Mouse (Mus musculus): ENCODE measurements around the gene Rnf113a2. TPM values are rescaled to one million over a fixed set of nuclear protein-coding genes. Genes with fewer than 3 reads are reported as not detected.

Gene Rnf113a2
- total RNA-seq, 2 experiments from 2014 or later = 10.8 to 13.7 TPM

DNA sequence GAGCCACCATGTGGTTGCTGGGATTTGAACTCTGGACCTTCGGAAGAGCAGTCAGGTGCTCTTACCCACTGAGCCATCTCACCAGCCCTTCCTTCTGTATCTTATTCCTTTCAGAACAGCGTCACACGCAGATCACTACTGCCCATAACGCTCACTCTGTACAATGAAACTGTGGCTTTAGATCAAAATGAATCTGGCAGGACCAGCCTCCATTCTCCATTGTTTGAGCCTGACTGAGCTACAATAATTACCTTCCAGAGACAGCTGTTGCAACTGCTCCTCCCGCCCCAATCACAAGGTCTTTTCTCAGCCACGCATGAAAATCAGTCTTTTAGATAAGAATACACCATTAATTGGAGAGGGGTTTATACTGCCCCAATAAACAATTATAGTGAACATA, 12.5 kb upstream of the Rnf113a2 start:
- no peak for DNase-seq (ENCODE audit: low spot score in 2 of 2)
- intact Hi-C loops (cut with DNase I) = no loop called here

GRCm38 (mm10) chr12:84407259-84407658, 9.7 kb upstream of the Rnf113a2 start:
- intact Hi-C loops (cut with DNase I) = no loop called here
- no peak for DNase-seq (ENCODE audit: low spot score in 2 of 2)

DNA sequence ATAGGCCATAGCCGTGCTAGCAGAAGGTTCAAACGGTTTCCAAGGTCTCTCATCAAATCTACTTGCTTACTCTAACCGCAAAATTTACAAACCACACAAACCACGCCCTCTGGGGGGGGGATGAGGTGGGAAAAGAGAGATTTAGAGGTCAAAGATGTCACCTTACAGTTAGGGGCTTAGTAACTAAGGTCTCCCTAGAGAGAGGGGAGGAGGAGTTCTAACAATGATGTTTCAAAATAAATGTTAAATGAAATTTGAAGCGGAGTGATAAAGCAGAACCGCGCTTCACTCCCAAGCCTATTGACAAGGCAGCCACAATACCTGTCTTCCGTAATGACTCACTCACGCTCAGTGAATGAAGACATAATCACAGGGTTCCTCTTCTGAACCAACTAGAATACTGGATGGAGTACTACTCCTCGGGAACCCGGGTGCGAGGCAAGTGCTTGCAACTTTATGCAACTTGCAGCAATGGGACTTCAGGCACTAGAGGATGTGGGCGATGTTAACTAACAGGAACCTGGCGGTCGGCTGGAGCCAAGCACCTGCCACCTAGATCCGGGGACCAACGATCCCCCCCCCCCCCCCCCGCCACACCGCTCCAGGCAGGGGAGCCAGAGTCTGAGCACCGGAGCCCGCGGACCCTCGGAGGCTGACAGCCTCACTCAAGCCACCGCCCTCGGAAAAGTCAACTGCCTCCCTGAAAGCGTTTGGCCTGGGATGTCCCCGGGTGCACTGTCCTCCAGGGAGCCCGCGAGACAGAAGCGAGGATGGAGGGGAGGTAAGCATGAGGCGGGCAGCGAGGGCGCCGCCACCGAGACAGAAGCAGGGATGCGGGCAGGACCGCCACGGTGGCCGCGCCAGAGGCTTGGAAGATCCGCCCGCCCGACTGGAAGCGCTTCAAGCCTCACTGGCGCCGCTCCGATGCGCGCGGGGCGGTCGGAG, 8.8 kb upstream of the Rnf113a2 start:
- intact Hi-C loops (cut with DNase I) = no loop called here
- DNase-seq (ENCODE audit: low spot score in 2 of 2) = peak; percentile 20 to 46

DNA sequence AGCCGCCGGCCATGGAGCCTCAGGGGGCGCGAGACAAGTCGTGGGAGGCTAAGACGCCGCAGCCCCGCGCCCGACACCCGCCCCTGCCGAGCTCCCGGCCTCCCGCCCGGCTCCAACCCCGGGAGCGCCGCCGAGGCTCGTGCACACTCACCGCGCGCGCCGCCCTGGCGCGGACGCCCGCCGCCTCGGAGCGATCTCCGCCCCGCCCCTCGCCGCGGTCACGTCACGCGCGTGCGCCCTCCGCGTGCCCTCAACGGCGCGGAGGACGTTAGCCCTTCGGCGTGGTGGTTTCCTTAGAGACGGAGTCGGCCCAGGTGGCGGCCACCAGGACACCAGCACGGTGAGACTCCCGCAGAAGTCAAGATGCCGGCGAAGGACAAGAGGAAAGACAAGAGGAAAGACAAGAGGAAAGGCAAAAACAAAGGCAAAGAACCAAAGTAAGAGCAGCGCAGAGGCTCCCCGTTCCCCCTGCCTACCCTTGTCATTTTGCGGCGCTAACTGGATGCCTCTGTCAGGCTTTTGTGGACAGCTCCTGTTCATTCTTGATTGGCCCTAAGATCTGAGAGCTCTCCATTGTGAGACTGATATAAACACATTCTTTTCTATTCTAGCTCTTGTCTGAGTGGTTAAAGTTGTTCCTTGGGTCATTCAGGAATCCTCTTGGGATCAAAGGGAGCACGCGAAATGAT, 8.0 kb upstream of the Rnf113a2 start, which contains the start of the genes Entpd5 and Bbof1:
Entpd5 (minus strand) TSS at position 211 of the 689 bp plus-strand sequence.
Bbof1 (plus strand) TSS at position 253 of the 689 bp plus-strand sequence.
- DNase-seq (ENCODE audit: low spot score in 2 of 2) = peak; percentile 90 to 91
- intact Hi-C loops (cut with DNase I) = no loop called here

GRCm38 (mm10) chr12:84417605-84417922, 568 bp downstream of the Rnf113a2 start:
- DNase-seq (ENCODE audit: low spot score in 2 of 2) = no peak
- intact Hi-C loops (cut with DNase I) = no loop called here

DNA sequence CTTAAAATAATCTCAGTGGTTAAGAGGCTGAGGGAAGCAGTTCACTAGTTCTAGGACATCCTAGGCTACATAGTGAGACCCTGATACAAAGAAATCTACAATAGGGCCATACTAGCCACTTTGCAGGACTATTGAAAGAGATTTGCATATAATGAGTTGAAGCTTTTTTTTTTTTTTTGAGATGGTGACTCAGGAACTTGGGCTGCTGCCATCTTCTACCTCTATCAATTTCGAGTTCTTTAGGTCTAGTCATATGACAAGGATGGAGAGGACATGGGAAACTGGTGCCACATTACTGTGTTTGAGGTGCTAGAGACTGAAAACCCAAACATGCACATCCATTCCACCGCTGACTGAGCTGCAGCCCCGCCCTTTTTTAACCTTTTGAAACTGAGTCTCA, 7.0 kb downstream of the Rnf113a2 start:
- intact Hi-C loops (cut with DNase I) = no loop called here
- DNase-seq (ENCODE audit: low spot score in 2 of 2) = no peak

GRCm38 (mm10) chr12:84429825-84430224, 12.8 kb downstream of the Rnf113a2 start:
- DNase-seq (ENCODE audit: low spot score in 2 of 2) = no peak
- intact Hi-C loops (cut with DNase I) = no loop called here

DNA sequence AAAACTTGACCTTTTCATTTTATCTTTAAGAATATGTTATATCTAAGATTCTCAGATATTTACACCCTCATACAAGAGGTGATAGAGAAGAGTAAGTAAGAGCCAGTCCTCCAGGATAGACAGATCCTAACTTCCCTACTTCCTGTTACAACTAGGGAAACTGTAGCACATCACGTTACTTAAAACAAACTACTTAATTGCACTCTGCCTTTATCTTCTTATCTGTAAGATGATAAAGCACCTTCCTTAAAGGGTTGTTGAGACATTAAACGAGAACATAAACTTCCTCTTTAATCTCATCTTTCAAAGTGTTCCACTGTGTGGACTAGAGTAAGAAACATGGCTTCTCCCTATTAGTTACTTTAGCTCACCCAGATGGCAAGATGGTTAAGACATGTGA, 21.7 kb downstream of the Rnf113a2 start:
- intact Hi-C loops (cut with DNase I) = no loop called here
- DNase-seq (ENCODE audit: low spot score in 2 of 2) = no peak

GRCm38 (mm10) chr12:84442526-84442925, 25.5 kb downstream of the Rnf113a2 start:
- intact Hi-C loops (cut with DNase I) = no loop called here
- DNase-seq (ENCODE audit: low spot score in 2 of 2) = no peak

DNA sequence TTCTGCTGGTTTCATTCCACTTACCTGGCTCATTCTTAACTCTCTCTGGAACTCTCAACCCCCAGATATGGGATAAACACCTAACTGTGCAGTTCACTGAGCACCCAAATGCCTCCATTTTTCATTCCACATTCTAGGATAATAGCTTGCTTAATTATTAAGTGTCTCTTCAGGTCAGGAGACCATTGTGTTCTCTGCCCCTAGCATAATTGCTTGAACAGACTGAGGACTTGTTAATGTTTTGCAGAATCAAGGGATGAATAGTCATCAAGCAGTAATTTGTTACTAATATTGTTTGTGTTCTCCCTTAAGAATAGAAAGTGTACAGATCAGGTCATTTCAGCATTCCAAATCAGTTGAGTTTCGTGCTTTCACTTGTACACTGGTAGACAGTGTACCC, 30.4 kb downstream of the Rnf113a2 start:
- intact Hi-C loops (cut with DNase I) = no loop called here

DNA sequence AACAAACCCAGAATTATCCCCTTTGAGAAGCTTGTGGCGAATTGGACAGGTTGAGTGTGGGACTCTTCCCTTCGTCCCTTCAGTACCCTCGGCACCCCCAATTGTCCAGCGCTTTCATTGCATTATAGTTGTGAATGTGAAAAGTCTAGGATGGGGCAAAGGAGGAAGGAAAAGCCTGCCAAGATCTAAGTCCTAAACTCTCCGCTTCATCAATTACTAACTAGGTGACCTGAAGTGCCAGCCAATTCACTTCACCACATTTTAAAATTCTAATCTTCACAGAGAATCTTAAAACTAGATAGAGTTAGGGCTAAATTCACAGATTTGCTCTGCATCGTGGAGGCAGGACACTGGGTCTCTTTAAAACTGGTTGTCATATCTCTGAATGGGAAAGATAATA, 31.2 kb downstream of the Rnf113a2 start:
- intact Hi-C loops (cut with DNase I) = no loop called here
- no peak for DNase-seq (ENCODE audit: low spot score in 2 of 2)

More for the DNA sequence above, 30.4 kb downstream of the Rnf113a2 start:
- no peak for DNase-seq (ENCODE audit: low spot score in 2 of 2)

DNA sequence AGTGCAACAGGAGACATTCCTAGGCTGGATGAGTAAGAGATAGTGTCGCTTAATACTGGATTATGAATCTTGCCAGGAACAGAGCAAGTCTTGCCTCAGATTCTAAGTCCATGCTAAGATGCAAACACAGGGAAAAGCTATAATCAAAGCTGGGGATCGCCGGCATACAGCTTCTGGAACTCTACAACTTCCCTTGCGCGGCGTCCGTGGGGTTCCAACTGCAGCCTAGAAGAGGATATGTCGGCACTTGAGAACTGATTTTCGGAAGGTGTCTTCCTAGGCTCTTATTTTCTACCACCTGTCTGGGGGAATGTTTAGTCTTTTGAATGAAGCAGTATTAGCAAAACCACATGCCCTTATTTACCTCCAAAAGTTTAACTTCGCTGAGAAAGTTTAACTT, 32.9 kb downstream of the Rnf113a2 start:
- no peak for DNase-seq (ENCODE audit: low spot score in 2 of 2)
- intact Hi-C loops (cut with DNase I) = no loop called here

- peak in 1 of 2 experiments; percentile 27 for DNase-seq (ENCODE audit: low spot score in 2 of 2)
- intact Hi-C loops (cut with DNase I) = no loop called here
Observed at GRCm38 (mm10) chr12:84450351-84450717, 33.3 kb downstream of the Rnf113a2 start.

DNA sequence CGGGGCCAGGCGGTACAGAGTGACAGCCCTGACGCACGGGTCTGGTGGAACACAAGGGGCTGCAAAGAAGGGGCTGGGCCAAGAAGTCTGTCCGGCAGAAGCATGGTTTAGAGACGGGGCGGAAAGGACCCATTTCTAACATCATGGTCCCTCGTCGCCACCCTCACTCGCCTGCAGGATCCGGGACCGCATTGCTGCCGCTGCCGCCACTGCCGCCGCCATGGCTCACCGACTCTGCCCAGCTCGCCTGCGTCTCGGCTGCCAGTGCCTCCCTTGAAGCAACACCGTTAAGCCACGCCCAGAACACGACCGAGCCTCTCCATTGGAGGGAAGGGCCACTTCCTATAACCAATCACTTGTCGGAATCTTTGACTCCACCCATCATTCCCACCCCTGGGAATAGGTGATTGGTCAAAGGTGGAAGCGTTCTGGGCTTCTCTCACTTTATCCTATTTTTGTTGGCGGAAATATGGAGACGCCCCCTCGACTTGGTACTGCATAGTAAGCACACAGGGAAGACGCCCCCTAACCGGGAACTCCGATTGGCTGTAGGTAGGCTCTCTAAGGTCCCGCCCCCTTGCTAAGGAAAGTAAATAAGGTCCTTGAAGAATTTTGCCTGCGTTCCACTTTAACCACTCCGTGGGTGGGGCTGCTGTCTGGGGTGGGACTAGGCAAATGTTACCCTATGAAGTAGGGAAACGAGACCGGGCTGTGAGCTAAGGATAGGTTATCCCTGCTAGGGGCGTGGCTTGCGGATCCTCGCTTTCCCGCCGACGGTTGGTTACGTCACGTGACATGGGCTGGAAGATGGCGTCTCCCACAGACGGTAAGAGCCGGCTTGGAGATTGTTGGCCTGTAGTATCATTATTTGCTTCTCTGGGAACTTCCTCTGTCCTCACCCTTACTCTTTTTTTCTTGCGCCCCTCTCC, 34.0 kb downstream of the Rnf113a2 start, which contains the start of the genes Aldh6a1 and Lin52:
Aldh6a1 (minus strand) TSS at position 287 of the 929 bp plus-strand sequence.
Lin52 (plus strand) TSS at position 705 of the 929 bp plus-strand sequence.
- DNase-seq (ENCODE audit: low spot score in 2 of 2) = peak; percentile 96 to 100
- intact Hi-C loops (cut with DNase I) = no loop called here

DNA sequence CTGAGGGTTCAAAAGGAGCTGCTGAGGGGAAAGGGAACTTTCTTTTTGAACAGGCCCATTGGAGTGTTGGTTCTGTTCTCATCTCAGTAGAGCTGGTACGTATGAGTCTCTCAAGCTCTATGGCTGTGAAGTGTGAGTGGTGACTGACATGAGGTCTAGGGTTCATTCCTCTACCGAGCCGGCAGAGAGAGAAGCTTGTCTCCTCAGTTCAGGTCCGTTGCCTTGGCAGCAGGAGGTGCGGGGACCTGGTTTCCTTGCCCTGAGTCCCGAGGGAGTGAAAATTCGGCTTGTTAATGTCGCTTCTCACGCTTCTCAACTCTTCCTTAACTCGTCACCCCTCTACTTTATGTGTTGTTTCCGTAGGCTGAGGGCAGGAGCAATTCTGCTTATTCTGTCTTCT, 34.8 kb downstream of the Rnf113a2 start:
- DNase-seq (ENCODE audit: low spot score in 2 of 2) = peak in 1 of 2 experiments; percentile 12

GRCm38 (mm10) chr12:84456911-84457310, 39.9 kb downstream of the Rnf113a2 start:
- DNase-seq (ENCODE audit: low spot score in 2 of 2) = no peak
- intact Hi-C loops (cut with DNase I) = no loop called here

More for the DNA sequence above, 34.8 kb downstream of the Rnf113a2 start:
- intact Hi-C loops (cut with DNase I) = no loop called here

- DNase-seq (ENCODE audit: low spot score in 2 of 2) = no peak
- intact Hi-C loops (cut with DNase I) = no loop called here
Observed at GRCm38 (mm10) chr12:84459845-84460244, 42.8 kb downstream of the Rnf113a2 start.

GRCm38 (mm10) chr12:84461416-84461815, 44.4 kb downstream of the Rnf113a2 start:
- DNase-seq (ENCODE audit: low spot score in 2 of 2) = no peak
- intact Hi-C loops (cut with DNase I) = no loop called here

DNA sequence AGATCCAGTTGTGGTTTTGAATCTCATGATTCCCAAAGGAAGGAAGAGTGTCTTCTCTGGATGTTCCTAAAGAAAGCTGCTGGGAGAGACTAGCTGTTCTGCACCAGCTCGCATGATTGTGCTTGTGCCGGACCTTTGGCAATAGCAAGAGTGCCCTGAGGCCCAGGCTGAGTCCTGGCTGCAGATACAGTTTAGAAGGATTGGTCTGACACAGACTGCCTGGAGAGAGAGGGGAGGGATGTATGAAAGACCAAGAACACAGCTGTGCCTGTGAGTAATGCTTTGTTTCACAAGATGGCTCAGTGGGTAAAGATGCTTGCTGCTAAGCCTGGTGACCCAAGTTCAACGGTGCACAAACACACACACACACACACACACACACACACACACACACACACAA, 45.9 kb downstream of the Rnf113a2 start:
- DNase-seq (ENCODE audit: low spot score in 2 of 2) = no peak
- intact Hi-C loops (cut with DNase I) = no loop called here
